Mouse (Mus musculus): ENCODE measurements around the gene Nr5a2.

- TF ChIP-seq CTCF (IDR thresholded peaks at IDR 0.05; ENCODE audit: low read depth) = no peak
- TF ChIP-seq EP300 (IDR thresholded peaks at IDR 0.05; ENCODE audit: low read depth) = no peak; the same call in 1 of the 2 replicates
These were observed at the start of gene Nr5a2 for GRCm38 (mm10) chr1:136960428-136961012.

All from liver, postnatal 0 days (tissue).